Mouse (Mus musculus): ENCODE measurements around the gene Pirb. TPM values are rescaled to one million over a fixed set of nuclear protein-coding genes. Genes with fewer than 3 reads are reported as not detected.
"Not testable (repeated sequence)": the region's sequence is repeated elsewhere in the genome, so short reads cannot be mapped to it uniquely, and the experiment has no call there.

Pirb gene
- total and polyA plus RNA-seq, 3 experiments = 0.18 to 7.8 (median 0.53) TPM

- H3K9me3 ChIP-seq (replicated peaks) = no peaks in the 10 kb centered on the region
- peak; percentile 97 for TF ChIP-seq POLR2AphosphoS5 (IDR thresholded peaks at IDR 0.05; ENCODE audit: insufficient replicate concordance, low read depth, low read length)
- no peak for TF ChIP-seq TAL1 (conservative IDR thresholded peaks at IDR 0.05; ENCODE audit: low read depth, low read length)
- peak within 1 kb of the TSS; percentile 75 for H3K4me3 ChIP-seq (ENCODE audit: low read depth, low read length)
- peaks cover 23% of the 10 kb centered on the region for H3K4me1 ChIP-seq (ENCODE audit: insufficient read depth, low read depth, low read length)
- ATAC-seq (ENCODE audit: extremely low read depth, insufficient number of reproducible peaks, low FRiP score, poor library complexity, severe bottlenecking) = peak; percentile 79
- peaks cover 49% of the 10 kb centered on the region for H3K36me3 ChIP-seq (replicated peaks)
- no peaks in the 10 kb centered on the region for H3K27me3 ChIP-seq (ENCODE audit: insufficient read depth, low read length)
- DNase-seq (ENCODE audit: low spot score) = peak; percentile 73
These were observed 16.2 kb downstream of the Pirb start, which contains the start of gene Rps9 for GRCm38 (mm10) chr7:3703879-3704441. Gene Rps9 (plus strand): TSS chr7:3703993.

GRCm38 (mm10) chr7:3703148-3703878, 16.9 kb downstream of the Pirb start:
- ATAC-seq (ENCODE audit: extremely low read depth, insufficient number of reproducible peaks, low FRiP score, poor library complexity, severe bottlenecking) (no peak), DNase-seq (ENCODE audit: low spot score) (no peak)
- peak overlapping the region; percentile 75 for H3K4me3 ChIP-seq (ENCODE audit: low read depth, low read length)
- TF ChIP-seq GATA2 (IDR thresholded peaks at IDR 0.05; ENCODE audit: borderline replicate concordance, low read depth, low read length) (no peak), CTCF (IDR thresholded peaks at IDR 0.05; ENCODE audit: low read depth, low read length) (no peak), GATA1 (IDR thresholded peaks at IDR 0.05; ENCODE audit: borderline replicate concordance, low read length) (no peak), POLR2AphosphoS5 (IDR thresholded peaks at IDR 0.05; ENCODE audit: insufficient replicate concordance, low read depth, low read length) (no peak), TAL1 (conservative IDR thresholded peaks at IDR 0.05; ENCODE audit: low read depth, low read length) (no peak)
- H3K9me3 ChIP-seq (replicated peaks) = no peaks in the 10 kb centered on the region
- peaks cover 23% of the 10 kb centered on the region for H3K4me1 ChIP-seq (ENCODE audit: insufficient read depth, low read depth, low read length)
- H3K36me3 ChIP-seq (replicated peaks) = peaks cover 52% of the 10 kb centered on the region
- no peaks in the 10 kb centered on the region for H3K27me3 ChIP-seq (ENCODE audit: insufficient read depth, low read length)

- Histone ChIP-seq H3K4me1 (ENCODE audit: insufficient read depth, low read depth, low read length) (peaks cover 23% of the 10 kb centered on the region), H3K27me3 (ENCODE audit: insufficient read depth, low read length) (no peaks in the 10 kb centered on the region), H3K4me3 (ENCODE audit: low read depth, low read length) (no peak overlapping the region), H3K9me3 (replicated peaks) (no peaks in the 10 kb centered on the region), H3K36me3 (replicated peaks) (peaks cover 50% of the 10 kb centered on the region)
- no peak for TF ChIP-seq CTCF (IDR thresholded peaks at IDR 0.05; ENCODE audit: low read depth, low read length)
- TF ChIP-seq TAL1 (conservative IDR thresholded peaks at IDR 0.05; ENCODE audit: low read depth, low read length) = no peak
- TF ChIP-seq POLR2AphosphoS5 (IDR thresholded peaks at IDR 0.05; ENCODE audit: insufficient replicate concordance, low read depth, low read length) = no peak
- no peak for TF ChIP-seq GATA2 (IDR thresholded peaks at IDR 0.05; ENCODE audit: borderline replicate concordance, low read depth, low read length)
- TF ChIP-seq GATA1 (IDR thresholded peaks at IDR 0.05; ENCODE audit: borderline replicate concordance, low read length) = no peak
- ATAC-seq (ENCODE audit: extremely low read depth, insufficient number of reproducible peaks, low FRiP score, poor library complexity, severe bottlenecking) (no peak), DNase-seq (ENCODE audit: low spot score) (no peak)
These were observed 21.7 kb downstream of the Pirb start for GRCm38 (mm10) chr7:3698471-3698870.

GRCm38 (mm10) chr7:3694949-3695305, 25.3 kb downstream of the Pirb start:
- H3K27me3 ChIP-seq (ENCODE audit: insufficient read depth, low read length); DNase-seq (ENCODE audit: low spot score); ATAC-seq (ENCODE audit: extremely low read depth, insufficient number of reproducible peaks, low FRiP score, poor library complexity, severe bottlenecking); H3K9me3 ChIP-seq (replicated peaks): not testable (repeated sequence)
- peaks cover 39% of the 10 kb centered on the region for H3K4me1 ChIP-seq (ENCODE audit: insufficient read depth, low read depth, low read length)
- peaks cover 54% of the 10 kb centered on the region for H3K36me3 ChIP-seq (replicated peaks)
- H3K4me3 ChIP-seq (ENCODE audit: low read depth, low read length) = peak overlapping the region; percentile 88

- peak overlapping the region; percentile 88 for H3K4me3 ChIP-seq (ENCODE audit: low read depth, low read length)
- peak; percentile 68 for DNase-seq (ENCODE audit: low spot score)
- H3K27me3 ChIP-seq (ENCODE audit: insufficient read depth, low read length) = no peaks in the 10 kb centered on the region
- no peak for TF ChIP-seq CTCF (IDR thresholded peaks at IDR 0.05; ENCODE audit: low read depth, low read length)
- no peaks in the 10 kb centered on the region for H3K9me3 ChIP-seq (replicated peaks)
- peak; percentile 16; the same call in 1 of the 2 replicates for ATAC-seq (ENCODE audit: extremely low read depth, insufficient number of reproducible peaks, low FRiP score, poor library complexity, severe bottlenecking)
- H3K4me1 ChIP-seq (ENCODE audit: insufficient read depth, low read depth, low read length) = peaks cover 39% of the 10 kb centered on the region
- H3K36me3 ChIP-seq (replicated peaks) = peaks cover 54% of the 10 kb centered on the region
These were observed 25.9 kb downstream of the Pirb start for GRCm38 (mm10) chr7:3694076-3694948.

GRCm38 (mm10) chr7:3693809-3694075, 26.4 kb downstream of the Pirb start:
- Histone ChIP-seq H3K4me1 (ENCODE audit: insufficient read depth, low read depth, low read length) (peaks cover 39% of the 10 kb centered on the region), H3K9me3 (replicated peaks) (no peaks in the 10 kb centered on the region), H3K4me3 (ENCODE audit: low read depth, low read length) (peak overlapping the region; percentile 88), H3K36me3 (replicated peaks) (peaks cover 54% of the 10 kb centered on the region), H3K27me3 (ENCODE audit: insufficient read depth, low read length) (no peaks in the 10 kb centered on the region)
- ATAC-seq (ENCODE audit: extremely low read depth, insufficient number of reproducible peaks, low FRiP score, poor library complexity, severe bottlenecking) = no peak
- no peak for DNase-seq (ENCODE audit: low spot score)
- TF ChIP-seq POLR2AphosphoS5 (IDR thresholded peaks at IDR 0.05; ENCODE audit: insufficient replicate concordance, low read depth, low read length) (no peak), CTCF (IDR thresholded peaks at IDR 0.05; ENCODE audit: low read depth, low read length) (no peak), GATA2 (IDR thresholded peaks at IDR 0.05; ENCODE audit: borderline replicate concordance, low read depth, low read length) (no peak), TAL1 (conservative IDR thresholded peaks at IDR 0.05; ENCODE audit: low read depth, low read length) (no peak), GATA1 (IDR thresholded peaks at IDR 0.05; ENCODE audit: borderline replicate concordance, low read length) (no peak)
